Mouse (Mus musculus) gastrocnemius, postnatal 14 days (tissue): Measurements from ENCODE around the gene Fcgrt. TPM values are rescaled to one million over a fixed set of nuclear protein-coding genes. Genes with fewer than 3 reads are reported as not detected.
A peak's percentile ranks its signal among the peaks of the same experiment; 100 is the strongest.

Experiments used
- DNase-seq: peaks from one replicate; pipeline ENCODE4 v3.0.0; 2021; ENCODE audit warnings: mixed read lengths
- intact Hi-C: fragments of 180-260 bp; cut with DNase I; formaldehyde crosslinking; loops from one replicate; pipeline ENCODE4 v1.15.1; 2025; ENCODE audit warnings: low total_unique reads
- total RNA-seq, 2 experiments: library from RNA; stranded (reverse); gene quantifications; 2 replicates each; pipeline ENCODE4 v1.2.3; 2021

Fcgrt gene
- total RNA-seq, 2 experiments from 2014 or later: 62.5 to 64.4 TPM

- intact Hi-C loops: no loop called here
- DNase-seq: peak; percentile 93
Measured at GRCm38 (mm10) chr7:45092048-45092447, 11.6 kb downstream of the Fcgrt start, which contains the start of gene Rcn3. TSS of gene Rcn3 (minus strand) at chr7:45092221.

GRCm38 (mm10) chr7:45091001-45091990 lies 12.4 kb downstream of the Fcgrt start:
- peak; percentile 57 for DNase-seq
- intact Hi-C loops: no loop called here

GRCm38 (mm10) chr7:45090251-45090977 lies 13.2 kb downstream of the Fcgrt start:
- DNase-seq: no peak
- intact Hi-C loops: no loop called here

GRCm38 (mm10) chr7:45088597-45088996 lies 15.1 kb downstream of the Fcgrt start:
- intact Hi-C loops: no loop called here
- DNase-seq: no peak

- intact Hi-C loops: no loop called here
- DNase-seq: no peak
Measured at GRCm38 (mm10) chr7:45086084-45086483, 17.6 kb downstream of the Fcgrt start.

- intact Hi-C loops: no loop called here
- DNase-seq: no peak
Measured at GRCm38 (mm10) chr7:45083300-45083890, 20.3 kb downstream of the Fcgrt start.

GRCm38 (mm10) chr7:45082401-45083299 lies 21.0 kb downstream of the Fcgrt start:
- intact Hi-C loops: no loop called here
- DNase-seq: peak; percentile 65

GRCm38 (mm10) chr7:45081016-45081415 lies 22.6 kb downstream of the Fcgrt start:
- intact Hi-C loops: no loop called here
- no peak for DNase-seq

- DNase-seq: peak; percentile 88
- intact Hi-C loops: loop anchor here (2.0 kb wide), 1 partner anchor 57 kb away; the partner anchor contains the start of genes Flt3l and Gm45713
Measured at GRCm38 (mm10) chr7:45079856-45080255, 23.8 kb downstream of the Fcgrt start.

GRCm38 (mm10) chr7:45078513-45078912 lies 25.1 kb downstream of the Fcgrt start:
- intact Hi-C loops: loop anchor here (2.0 kb wide), 1 partner anchor 58 kb away; the partner anchor contains the start of genes Flt3l and Gm45713
- peak; percentile 77 for DNase-seq

GRCm38 (mm10) chr7:45077829-45078228 lies 25.8 kb downstream of the Fcgrt start:
- intact Hi-C loops: loop anchor here (2.0 kb wide), 1 partner anchor 59 kb away; the partner anchor contains the start of genes Flt3l and Gm45713

GRCm38 (mm10) chr7:45077322-45077721 lies 26.3 kb downstream of the Fcgrt start:
- intact Hi-C loops: no loop called here
- no peak for DNase-seq

More at GRCm38 (mm10) chr7:45077829-45078228, 25.8 kb downstream of the Fcgrt start:
- DNase-seq: no peak

GRCm38 (mm10) chr7:45076501-45076900 lies 27.1 kb downstream of the Fcgrt start:
- intact Hi-C loops: no loop called here

GRCm38 (mm10) chr7:45075405-45075804 lies 28.2 kb downstream of the Fcgrt start:
- peak; percentile 57 for DNase-seq
- intact Hi-C loops: no loop called here

More at GRCm38 (mm10) chr7:45076501-45076900, 27.1 kb downstream of the Fcgrt start:
- no peak for DNase-seq

GRCm38 (mm10) chr7:45073949-45074348 lies 29.7 kb downstream of the Fcgrt start:
- intact Hi-C loops: no loop called here
- no peak for DNase-seq

GRCm38 (mm10) chr7:45073171-45073707 lies 30.4 kb downstream of the Fcgrt start:
- DNase-seq: no peak
- intact Hi-C loops: no loop called here

- no peak for DNase-seq
- intact Hi-C loops: no loop called here
Measured at GRCm38 (mm10) chr7:45072230-45072629, 31.4 kb downstream of the Fcgrt start.

- DNase-seq: no peak
- intact Hi-C loops: no loop called here
Measured at GRCm38 (mm10) chr7:45069671-45070070, 34.0 kb downstream of the Fcgrt start.
